Mouse (Mus musculus): ENCODE measurements around the gene Bckdhb.
"Not testable (repeated sequence)": the region's sequence is repeated elsewhere in the genome, so short reads cannot be mapped to it uniquely, and the experiment has no call there.

The Bckdhb gene

DNA sequence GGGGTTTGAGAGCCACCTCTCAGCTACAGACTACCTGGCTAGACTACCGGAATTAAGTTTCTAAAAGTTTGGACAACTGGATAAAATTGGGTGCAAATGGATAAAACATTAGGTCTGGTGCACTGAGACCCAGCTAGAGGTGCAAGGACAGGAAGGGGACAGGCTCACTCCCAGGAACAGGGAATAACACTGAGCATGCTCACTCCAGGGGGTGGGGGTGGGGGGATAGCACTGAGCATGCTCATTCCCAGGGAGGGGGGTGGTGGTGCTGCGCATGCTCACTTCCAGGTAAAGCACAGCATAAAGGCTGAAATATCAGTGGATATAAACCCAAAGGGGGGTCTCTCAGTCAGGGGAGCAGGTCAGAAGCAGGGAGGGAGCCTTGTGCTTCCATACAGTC, 120.7 kb downstream of the Bckdhb start:
- DNase-seq (ENCODE audit: low read depth): no peak

DNA sequence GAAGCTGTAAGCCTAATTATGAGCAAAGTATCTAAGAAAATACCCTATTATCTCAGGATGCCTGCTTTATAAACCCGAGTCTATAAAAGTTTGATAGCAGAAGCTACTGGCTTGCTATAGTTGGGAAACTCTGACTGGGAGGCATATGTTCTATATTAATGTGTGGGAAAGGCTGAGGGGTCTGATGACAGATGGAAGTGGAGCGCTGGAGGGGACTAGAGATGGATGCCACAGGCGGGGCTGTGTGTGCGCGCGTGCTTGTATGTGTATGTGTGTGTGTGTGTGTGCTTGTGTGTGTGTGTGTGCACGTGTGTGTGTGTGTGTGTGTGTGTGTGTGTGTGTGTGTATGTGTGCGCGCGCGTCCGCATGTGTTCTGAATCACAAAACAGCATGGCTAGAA, 121.4 kb downstream of the Bckdhb start:
- DNase-seq (ENCODE audit: low read depth): no peak

DNA sequence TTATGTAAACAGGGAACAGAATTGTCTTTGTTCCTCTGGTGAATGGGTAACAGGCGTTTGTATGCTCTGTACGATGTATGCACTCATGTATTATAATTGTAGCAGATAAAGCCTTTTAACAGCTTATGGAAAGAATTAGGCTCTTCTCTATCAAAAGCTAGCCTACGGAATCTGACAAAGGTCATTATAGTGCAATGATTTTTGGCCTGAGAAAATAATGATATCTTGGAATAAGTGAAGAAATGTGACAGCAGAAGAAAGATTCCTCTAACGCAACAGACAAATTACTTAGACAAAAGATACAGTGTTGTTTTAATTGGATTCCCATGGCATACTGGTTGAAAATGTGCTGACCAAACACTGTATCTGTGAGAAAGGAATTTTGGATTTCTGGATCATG, 122.0 kb downstream of the Bckdhb start:
- no peak for DNase-seq (ENCODE audit: low read depth)

DNA sequence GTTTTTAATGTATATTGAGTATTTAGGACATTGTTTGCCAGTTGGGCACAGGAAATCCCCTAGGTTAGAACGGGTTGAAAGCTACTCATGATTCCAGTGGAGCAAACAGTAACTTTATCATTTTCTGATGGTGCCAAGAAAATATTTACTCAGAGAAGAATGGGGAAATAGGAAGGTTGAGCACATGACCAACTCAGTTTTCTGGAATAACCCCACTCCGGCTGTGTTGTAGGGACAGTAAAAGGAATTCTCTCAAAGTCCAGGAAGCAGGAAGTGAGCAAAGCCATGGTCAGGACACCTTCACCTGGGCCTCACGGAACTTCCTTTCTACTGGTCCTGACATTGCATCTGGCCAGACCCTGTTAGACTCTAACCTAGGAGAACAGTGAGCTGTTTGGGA, 122.5 kb downstream of the Bckdhb start:
- no peak for DNase-seq (ENCODE audit: low read depth)

DNA sequence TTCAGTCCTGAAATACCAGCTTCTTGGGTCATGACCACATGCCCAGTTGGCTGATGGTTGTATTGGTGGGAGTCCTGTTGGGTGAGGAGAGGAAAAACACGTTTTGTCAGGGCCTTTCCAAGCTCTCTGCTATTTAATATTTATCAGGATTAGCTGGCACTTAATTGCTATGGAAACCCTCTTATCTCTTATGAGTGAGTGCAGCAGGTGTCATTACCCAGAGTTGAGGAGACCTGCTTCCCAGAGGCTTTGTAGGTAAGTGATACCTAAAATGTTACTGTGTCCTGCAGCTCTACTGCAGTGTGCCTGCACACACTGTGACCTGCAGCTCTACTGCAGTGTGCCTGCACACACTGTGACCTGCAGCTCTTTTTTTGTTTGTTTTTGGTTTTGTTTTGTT, 124.2 kb downstream of the Bckdhb start:
- DNase-seq (ENCODE audit: low read depth): no peak

DNA sequence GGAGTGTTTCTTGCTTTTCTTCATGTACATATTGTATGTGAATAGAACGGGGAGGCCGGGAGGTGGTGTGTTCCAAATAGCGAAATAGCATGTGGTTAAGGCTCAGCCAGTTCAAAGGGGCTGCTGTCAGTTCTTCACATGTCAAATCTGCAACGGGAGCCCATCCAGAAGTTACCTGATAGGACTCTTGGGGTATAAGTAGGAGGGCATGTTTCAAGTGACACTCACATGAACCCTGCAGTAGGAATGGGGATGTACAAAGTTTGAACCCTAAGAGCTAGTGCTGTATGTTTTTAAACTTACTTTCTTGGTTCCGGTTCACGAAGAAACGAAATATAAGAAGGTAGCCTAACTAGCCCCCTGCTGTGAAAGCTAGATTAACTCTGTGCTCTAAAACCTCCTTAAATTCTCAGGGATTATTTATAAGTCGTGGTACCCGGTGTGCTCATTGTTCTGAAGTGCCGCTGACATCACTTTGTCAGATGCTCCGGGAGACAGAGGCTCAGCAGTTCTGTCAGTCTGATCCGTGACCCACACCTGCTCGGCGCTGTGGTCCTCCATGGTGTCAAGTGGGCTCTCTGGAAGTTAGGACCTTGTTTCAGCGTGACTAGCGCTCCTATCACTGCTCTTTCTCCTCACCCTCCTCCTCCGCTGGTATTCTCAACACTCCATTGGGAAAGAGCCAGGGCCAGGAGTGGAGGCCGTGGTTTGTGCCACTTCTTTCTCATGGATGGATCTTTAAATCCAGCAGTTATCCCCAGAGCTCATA, 126.1 kb downstream of the Bckdhb start:
- DNase-seq (ENCODE audit: low read depth): no peak

DNA sequence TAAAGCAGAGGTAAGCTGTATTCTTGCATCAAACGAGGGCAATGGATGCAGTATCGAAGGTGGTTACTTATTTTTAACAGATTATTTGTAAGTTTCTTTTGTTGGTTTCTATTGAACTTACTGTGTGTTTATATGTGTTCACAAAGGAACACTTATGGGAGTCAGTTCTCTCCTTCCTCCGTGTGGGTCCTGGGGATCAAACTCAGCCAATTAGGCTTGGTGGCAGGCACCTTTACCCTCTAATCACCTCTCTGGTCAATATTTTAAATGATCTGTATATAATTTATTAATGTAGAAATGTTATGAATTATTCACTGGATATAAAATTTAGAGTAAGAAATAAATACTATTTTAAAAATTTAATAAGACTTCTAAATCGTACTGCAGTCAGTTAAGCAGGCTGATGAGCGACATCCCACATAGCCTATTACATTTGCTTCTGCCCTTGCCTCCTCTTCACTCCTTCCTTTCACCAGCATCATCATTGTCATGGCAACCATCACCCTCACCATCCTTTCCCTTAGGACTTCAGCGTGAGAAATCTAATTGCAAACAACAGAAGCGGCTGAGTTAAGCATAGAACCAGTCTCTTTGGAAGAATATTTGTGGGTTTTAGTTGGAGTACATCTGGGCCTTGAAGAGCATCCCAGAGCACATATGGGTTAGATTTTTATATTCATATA, 130.3 kb downstream of the Bckdhb start:
- DNase-seq (ENCODE audit: low read depth): no peak

DNA sequence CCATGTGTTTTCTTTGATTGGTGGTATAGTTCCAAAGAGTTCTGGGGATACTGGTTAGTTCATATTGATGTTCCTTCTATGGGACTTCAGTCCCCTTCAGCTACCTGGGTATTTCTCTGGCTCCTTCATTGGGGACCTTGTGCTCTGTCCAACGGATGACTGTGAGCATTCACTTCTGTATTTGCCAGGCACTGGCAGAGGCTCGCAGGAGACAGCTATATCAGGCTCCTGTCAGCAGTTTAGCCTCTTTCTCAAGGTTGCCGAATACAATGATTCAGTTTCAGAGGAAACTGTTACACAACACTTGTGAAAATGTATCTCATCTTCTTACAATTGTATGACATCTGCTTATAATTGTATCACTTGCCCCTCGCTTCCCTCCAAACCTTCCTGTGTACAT, 135.8 kb downstream of the Bckdhb start:
- DNase-seq (ENCODE audit: low read depth): not testable (repeated sequence)

DNA sequence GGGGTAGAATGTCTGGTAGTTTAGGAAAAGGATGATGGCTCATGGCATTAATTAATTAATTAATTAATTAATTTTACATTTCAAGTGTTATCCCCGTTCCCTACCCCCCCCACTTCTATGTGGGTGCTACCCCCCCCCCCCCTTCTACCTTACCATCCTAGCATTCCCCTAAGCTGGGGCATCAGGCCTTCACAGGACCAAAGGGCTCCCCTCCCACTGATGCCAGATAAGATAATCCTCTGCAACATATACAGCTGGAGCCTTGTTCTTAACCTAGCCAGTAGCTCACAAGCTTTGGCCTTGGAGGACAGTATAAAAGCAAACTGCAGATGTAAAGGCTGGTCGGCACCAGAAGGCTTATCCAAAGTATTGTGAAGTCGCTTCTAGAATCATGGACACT, 138.7 kb downstream of the Bckdhb start:
- DNase-seq (ENCODE audit: low read depth): no peak

DNA sequence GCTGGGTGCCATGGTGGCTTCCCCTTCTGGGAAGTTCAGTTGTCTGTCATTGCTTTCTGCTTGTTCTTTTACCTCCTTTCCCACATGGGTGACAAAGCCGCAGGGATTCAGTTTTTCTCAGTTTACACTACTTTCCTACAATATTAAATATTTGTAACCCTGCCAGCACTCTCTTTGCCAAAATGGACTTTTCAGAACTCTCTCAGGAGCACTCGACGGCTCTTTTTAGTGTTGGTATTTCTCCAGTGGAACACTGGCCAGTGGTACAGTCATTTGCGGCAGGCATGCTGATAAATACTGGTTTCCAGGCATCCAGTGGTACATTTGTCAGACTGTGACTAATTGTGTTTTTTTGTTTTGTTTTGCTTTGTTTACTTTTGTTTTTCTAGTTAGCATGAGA, 139.2 kb downstream of the Bckdhb start:
- DNase-seq (ENCODE audit: low read depth): peak; percentile 30

DNA sequence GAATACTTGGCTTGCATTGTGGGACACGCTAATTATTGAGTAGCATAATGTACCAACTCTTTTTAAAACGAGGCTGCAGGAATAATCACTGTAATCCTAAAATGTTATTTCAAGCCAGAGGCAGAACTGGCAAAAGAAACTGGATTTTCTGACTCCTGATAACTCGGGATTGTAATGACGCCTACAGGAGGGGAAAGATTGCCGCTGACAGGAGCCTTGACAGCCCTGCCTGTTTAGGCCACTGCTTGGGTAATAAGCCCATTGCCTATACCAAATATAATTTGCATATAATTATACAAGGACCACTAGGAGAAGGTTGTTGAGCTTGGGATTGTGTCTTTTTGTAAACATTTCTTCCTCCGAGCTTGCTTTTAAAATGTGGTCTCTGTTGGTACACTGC, 145.3 kb downstream of the Bckdhb start:
- no peak for DNase-seq (ENCODE audit: low read depth)

DNA sequence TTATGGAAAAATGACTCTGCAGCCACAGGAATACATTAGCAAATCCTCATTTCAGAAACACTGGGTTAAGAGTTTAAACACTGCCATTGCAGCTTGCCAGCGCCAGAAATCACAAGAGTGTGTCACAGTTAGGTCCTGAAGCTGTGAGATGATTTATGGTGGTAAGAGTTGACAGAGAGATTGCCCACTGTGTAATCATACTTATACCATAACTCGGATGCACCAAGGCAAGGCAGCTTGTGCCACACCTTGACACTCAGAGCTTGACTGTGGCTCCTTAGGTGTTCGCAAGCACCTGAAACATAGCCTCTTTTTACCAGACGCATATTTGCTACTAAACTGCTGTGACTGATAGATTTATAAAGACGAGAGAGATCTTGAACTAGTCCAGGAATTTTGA, 145.8 kb downstream of the Bckdhb start:
- no peak for DNase-seq (ENCODE audit: low read depth)

DNA sequence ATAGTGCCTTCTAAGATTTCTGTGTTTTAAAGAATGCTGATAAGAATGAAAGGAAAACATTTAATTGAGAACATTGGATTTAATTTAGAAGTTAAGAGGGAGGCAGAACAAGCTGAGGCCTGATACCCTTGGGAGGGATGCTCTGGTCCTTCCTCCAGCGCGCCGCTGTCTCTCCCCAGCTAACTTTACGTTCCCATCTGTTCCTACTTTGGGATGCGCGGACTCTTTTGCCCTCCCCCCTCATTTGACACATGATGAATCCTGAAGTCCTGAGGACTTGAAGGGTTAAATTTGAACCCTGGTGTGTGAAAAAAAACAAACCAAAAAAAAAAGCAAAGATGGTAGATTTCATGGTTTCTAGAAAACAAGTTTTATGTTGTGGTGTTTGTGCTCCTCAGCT, 147.6 kb downstream of the Bckdhb start:
- DNase-seq (ENCODE audit: low read depth): no peak

DNA sequence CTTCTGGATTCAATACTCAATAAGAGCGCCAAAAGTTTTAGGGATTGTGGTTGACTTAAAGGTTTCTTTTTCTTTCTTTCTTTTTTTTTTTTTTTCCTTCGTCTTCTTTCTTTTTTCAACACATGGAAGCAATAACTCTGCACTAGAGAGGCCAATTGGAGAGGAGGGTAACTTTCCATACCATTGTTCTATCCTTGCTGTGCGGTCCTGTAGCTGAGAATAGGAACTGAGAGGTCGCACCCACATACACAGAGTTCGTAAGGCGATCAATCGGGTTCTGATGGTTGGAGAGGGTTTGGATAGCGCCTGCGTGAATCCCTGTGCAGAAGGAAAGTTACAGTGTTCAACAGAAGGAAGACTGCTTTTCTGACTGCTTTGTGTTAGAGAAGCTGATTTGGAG, 148.3 kb downstream of the Bckdhb start:
- DNase-seq (ENCODE audit: low read depth): no peak

DNA sequence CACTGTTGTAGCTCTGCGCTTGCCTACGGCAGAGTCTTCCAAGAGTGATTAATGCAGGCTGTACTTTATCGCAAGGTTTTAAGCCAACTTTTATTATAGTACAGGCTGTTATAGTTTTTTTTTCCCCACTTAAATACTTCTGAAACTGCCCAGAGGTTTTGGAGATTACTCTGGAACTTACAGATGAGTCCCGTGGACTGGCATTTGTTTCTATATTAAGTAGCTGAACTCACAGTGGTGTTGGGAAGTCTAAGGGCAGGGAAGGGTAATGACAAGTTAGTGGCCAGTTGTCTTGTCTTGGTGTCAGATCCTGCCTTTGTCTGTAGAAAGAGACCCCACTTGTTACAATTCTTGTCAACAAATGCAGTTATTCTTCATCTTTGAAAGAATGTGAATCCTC, 158.6 kb downstream of the Bckdhb start:
- DNase-seq (ENCODE audit: low read depth): no peak

DNA sequence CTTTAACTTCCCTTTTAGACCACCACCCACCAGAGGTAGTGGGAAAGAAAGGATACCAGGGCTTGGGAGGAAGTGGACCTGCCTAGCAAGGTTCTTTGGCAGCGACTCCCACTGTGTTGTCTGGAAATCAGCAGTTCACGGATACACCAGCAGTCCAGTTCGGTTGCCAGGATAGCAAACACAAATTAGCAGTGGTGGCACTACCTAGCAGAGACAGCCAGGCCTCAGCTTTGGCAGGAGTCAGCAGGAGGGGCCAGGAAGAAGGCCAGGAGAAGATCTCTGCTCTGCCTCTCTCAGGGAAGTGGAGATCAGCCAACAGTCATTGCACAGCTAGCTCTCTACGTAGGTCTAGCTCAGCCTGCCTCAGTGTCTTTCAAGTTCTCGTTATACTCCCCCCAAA, 159.7 kb downstream of the Bckdhb start:
- no peak for DNase-seq (ENCODE audit: low read depth)

DNA sequence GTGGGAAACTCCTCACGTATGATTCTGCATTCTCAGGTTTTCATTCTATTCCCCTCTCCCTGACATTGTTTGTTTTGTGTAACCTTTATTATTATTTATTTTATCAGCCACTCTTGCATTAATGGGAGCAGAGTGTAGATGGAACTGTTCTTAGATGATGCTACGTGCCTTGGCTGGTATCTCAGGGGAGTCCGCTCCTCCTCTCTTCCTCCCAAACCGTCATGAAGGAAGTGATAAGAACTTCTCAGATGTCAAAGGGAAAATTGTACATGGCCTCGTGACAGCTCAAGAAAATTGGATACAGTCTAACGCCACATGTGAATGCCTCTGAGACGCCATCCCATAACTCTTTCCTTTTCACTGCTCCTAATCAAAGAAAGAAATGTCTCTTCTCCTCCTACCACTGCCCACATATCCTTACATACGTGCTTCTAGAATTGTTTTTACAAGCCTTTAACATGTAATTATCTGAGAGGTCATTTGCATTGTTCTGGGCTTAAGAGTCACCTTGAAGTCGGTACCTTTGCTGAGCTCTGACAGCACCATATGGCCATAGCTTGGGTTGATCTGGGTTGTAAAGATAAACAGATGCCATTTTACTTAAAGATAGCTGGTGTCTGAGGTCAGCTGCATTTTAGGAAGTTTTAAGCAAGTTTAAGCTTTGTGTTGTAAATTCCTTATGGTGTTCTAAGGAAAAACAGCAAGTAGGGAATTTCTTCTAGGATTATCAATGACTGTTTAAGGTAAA, 165.5 kb downstream of the Bckdhb start:
- DNase-seq (ENCODE audit: low read depth): no peak

DNA sequence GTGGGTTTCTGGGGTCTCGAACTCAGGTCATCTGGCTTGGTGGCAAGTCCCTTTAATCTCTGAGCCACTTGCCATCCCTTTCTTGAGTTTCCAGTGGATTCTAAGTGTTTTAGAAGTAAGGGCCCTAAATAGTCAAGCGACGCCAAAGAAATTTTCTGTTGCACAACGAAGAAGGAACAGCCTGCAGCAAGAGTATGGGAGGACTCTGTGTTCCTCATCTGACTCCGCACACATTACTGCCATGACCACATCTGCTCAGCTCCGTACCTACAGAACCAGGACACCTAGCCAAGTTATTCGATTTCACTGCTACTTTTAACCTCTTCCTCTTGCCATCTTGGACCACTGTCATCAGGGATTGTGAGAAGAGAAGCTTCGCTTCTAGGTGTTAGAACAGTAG, 168.0 kb downstream of the Bckdhb start:
- DNase-seq (ENCODE audit: low read depth): no peak

DNA sequence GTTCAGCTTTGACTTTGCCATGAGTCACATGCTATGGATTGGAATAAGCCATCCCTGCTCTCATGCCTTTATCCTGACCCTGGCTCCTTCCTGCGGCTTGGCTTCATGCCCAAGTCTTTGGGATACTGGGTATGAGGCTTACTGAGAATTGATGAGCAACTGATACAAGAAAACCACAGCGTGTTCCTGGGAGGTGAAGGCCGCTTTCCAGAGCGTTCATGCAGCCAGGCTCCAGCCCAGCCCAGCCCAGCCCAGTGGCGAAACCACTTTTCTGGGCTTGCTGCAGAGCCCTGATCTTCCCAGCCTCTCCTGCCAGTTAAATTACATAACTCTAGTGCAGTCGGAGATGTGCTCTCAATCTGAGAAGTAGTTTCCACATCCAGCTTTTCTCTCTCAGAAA, 169.2 kb downstream of the Bckdhb start:
- DNase-seq (ENCODE audit: low read depth): peak; percentile 90

DNA sequence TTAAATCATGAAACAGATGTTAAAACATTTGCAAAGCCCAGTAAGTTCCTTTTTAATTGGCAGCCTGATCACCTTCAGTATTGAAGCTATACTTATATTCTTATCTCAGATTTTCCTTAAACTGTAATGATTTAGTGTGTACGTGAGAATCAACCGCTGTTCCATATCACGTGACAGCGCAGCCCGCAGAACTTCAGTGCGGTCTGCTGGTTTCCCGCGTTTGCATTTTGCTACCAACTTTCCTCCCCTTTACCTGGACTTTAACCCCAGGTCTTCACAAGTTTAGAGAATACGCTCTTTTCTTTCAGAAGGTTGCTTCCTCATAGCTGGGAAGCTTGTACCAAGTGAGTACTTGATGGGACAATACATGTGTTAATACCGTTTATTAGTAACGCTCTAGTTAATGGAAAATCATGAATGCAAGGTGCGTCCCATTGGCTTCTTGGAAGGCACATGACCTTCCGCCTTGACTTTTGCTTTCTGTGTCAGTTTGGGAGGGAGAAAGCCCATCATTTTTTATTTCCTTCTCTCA, 171.6 kb downstream of the Bckdhb start:
- no peak for DNase-seq (ENCODE audit: low read depth)

DNA sequence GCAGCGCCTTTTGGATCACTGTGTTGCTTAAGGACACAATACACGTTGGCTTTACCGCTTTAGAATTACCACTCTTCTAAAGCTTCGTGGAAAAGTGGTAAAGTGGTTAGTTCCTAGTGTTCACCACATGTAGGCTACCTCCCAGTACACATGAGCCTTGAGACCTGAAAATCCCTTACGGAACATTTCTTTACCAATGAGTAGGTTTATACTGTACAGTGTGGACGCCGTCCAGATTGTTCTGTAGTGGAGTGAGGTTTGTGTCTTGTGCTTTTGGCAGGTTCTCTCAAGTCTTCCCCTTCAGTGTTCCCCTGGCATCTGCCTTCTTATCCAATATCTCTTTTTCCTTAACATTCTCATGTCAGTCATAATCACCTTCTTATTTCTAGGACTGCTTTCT, 178.4 kb downstream of the Bckdhb start:
- DNase-seq (ENCODE audit: low read depth): no peak

DNA sequence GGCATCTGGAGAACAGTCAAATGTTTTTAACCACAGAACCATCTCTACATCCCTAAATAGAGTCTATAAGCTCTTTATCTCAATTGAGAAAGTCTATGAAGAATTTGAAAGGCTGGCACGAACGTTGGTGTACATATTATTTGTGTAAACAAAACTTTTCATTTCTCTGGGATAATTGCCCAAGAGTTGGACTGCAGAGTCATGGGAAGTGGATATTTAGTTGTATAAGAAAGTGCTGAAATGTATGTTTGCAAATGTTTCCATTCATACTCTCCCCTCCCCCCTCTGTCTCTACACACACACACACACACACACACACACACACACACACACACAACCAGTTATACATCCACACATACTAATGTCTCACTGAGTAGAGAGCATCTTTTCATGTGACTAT, 181.5 kb downstream of the Bckdhb start:
- DNase-seq (ENCODE audit: low read depth): peak; percentile 58

All from NIH3T3 (cell line).